Mouse (Mus musculus) neural tube, embryonic 11.5 days (tissue): ENCODE measurements around the gene C2cd6. TPM values are rescaled to one million over a fixed set of nuclear protein-coding genes. Genes with fewer than 3 reads are reported as not detected.

ENCODE experiments used
- ATAC-seq: fragments of 200-750 bp; cut with Nextera tagmentation; 2 replicates; pipeline ENCODE4 v1.8.0; 2017; ENCODE audit warnings: moderate number of reproducible peaks, mild to moderate bottlenecking, moderate TSS enrichment, moderate library complexity; ENCODE audit not compliant: insufficient read depth, low FRiP score, low TSS enrichment
- DNase-seq: peaks from one replicate; pipeline ENCODE4 v3.0.0-alpha.2; 2015; ENCODE audit warnings: low spot score
- H3K27ac ChIP-seq: fragments of 300-500 bp; sonication (generic); 2 replicates; pipeline ENCODE4 v1.5.1; 2014; ENCODE audit warnings: low read depth, mild to moderate bottlenecking, low read length
- H3K27me3 ChIP-seq: fragments of 300-500 bp; sonication (generic); 2 replicates; pipeline ENCODE4 v1.6.1; 2014; ENCODE audit warnings: mild to moderate bottlenecking, low read length, mixed read lengths; ENCODE audit not compliant: control insufficient read depth, insufficient read depth
- H3K36me3 ChIP-seq: fragments of 300-500 bp; sonication (generic); 2 replicates; pipeline ENCODE4 v1.6.1; 2014; ENCODE audit warnings: mild to moderate bottlenecking, low read length, moderate library complexity, mixed read lengths; ENCODE audit not compliant: control insufficient read depth, insufficient read depth
- H3K4me1 ChIP-seq: fragments of 300-500 bp; sonication (generic); 2 replicates; pipeline ENCODE4 v1.6.1; 2014; ENCODE audit warnings: low read length, mixed read lengths; ENCODE audit not compliant: control insufficient read depth, insufficient read depth
- H3K4me2 ChIP-seq: fragments of 300-500 bp; sonication (generic); 2 replicates; pipeline ENCODE4 v1.6.1; 2014; ENCODE audit warnings: low read depth, mild to moderate bottlenecking, moderate library complexity
- H3K4me3 ChIP-seq: fragments of 300-500 bp; sonication (generic); 2 replicates; pipeline ENCODE4 v1.5.1; 2014; ENCODE audit warnings: low read depth, low read length
- H3K9ac ChIP-seq: fragments of 300-500 bp; sonication (generic); 2 replicates; pipeline ENCODE4 v1.6.1; 2014; ENCODE audit warnings: mild to moderate bottlenecking, low read length
- H3K9me3 ChIP-seq: fragments of 300-500 bp; sonication (generic); 2 replicates; pipeline ENCODE4 v1.6.1; 2016; ENCODE audit warnings: low read length; ENCODE audit not compliant: control insufficient read depth
- WGBS: fragments of 180-500 bp; shearing (Covaris S2); extraction: QIAGEN DNeasy Blood & Tissue Kit; methylation state at CpG from one replicate; pipeline ENCODE4 v1.1.7; 2014; 5-methylcytosine and 5-hydroxymethylcytosine counted together
- polyA plus RNA-seq: library from polyadenylated mRNA; unstranded; fragments of >200 nt; fragmentation: Nextera tagmentation; extraction: Ambion mirVana; gene quantifications from 2 replicates; pipeline ENCODE4 v1.2.1, GENCODE M21; 2014

C2cd6 gene
- not detected in 2 replicates for polyA plus RNA-seq

DNA sequence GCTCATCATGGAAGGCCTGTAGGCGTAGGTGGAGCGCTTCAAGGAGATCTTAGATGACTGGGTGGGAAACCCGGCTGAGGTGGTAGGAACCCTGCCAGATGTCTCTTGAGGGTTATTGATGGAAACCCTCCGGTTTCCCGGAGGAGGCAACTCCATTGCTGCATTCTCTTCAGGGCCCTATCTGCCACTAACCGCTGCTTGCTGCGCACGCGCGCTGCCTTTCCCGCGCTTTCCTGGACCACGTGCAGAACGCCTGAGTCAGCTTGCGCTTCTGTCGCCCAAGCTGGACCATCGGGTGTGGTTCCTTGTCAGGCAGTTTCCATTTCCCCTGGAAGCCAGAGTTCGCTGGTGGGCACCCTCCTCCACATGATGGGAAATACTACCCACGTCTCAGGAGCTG lies at the start of gene C2cd6:
TSS of gene C2cd6 (minus strand) at position 196 of the 400 bp plus-strand sequence.
- no peaks in the 10 kb centered on the region for H3K9me3 ChIP-seq
- 91% methylated on average over 19 of the region's 19 CpGs for WGBS
- H3K27me3 ChIP-seq: no peaks in the 10 kb centered on the region
- H3K4me1 ChIP-seq: no peaks in the 10 kb centered on the region
- peaks cover 3% of the 10 kb centered on the region; the same call in 1 of the 2 replicates for H3K36me3 ChIP-seq
- no peak within 1 kb of the TSS for H3K4me3 ChIP-seq
- no peak within 1 kb of the TSS for H3K4me2 ChIP-seq
- no peak within 1 kb of the TSS for H3K27ac ChIP-seq
- ATAC-seq (no peak), DNase-seq (no peak)
- H3K9ac ChIP-seq: no peak within 1 kb of the TSS

DNA sequence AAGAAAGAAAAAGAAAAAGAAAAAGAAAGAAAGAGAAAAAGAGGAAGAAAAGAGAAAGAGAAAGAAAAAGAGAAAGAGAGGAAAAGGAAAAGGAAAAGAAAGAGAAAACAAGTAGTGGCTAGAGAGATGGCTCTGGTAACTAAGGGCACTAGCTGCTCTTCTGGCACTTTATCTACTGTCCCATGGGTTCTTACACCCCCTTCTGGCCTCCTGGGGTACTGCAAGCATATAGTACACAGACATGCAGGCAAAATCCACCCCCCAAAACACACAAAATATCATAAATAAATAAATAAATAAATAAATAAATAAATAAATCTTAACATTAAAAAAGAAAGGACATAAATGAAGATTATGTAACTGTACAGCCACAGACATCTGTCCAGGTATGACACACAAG lies 48.1 kb upstream of the C2cd6 start:
- no peak for ATAC-seq
- H3K27me3 ChIP-seq: no peaks in the 10 kb centered on the region
- no peaks in the 10 kb centered on the region for H3K4me1 ChIP-seq
- H3K36me3 ChIP-seq: no peaks in the 10 kb centered on the region
- peak; percentile 67 for DNase-seq
- no peak overlapping the region for H3K9ac ChIP-seq
- no peak overlapping the region for H3K4me2 ChIP-seq
- H3K27ac ChIP-seq: no peak overlapping the region
- no peak overlapping the region for H3K4me3 ChIP-seq
- no peaks in the 10 kb centered on the region for H3K9me3 ChIP-seq

DNA sequence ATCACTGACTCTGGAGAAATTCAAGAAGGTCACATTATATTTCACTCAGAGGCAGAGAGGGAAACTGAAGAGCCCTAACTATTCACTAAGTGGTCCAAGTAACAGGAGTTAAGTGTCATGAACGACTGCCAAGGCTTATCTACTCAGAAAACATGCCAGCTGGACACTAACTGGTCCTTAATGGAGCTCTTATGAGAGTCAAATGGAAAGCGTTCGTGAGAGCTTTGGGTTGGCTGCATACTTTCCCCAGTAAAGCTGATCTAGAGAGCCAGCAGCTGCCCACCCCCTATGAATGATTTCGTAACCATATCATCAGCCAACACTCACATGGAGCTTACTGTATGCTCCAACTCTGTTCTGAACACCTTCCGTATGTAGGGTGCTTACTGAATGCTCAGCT lies 39.7 kb upstream of the C2cd6 start:
- no peak overlapping the region for H3K27ac ChIP-seq
- no peak for ATAC-seq
- no peaks in the 10 kb centered on the region for H3K9me3 ChIP-seq

DNA sequence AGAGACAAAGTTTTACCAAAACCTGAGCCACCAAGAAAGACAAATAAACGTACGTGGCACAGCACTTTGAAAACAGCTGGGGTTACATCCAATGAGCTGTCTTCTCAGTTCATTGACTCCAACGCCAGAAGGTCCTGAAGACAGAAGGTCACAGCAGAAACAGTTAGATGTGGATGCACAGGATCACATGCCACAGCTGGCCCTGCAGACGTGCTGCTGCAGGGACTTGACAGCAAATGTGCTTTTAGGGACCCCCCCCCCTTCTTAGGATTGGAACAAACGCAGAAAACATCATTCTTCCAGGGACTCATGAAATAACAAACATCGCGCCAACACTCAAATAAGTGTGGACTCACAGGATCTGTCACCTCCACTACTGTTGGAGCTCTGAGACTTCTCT lies 34.2 kb upstream of the C2cd6 start:
- Histone ChIP-seq H3K9ac (no peak overlapping the region), H3K4me3 (no peak overlapping the region), H3K4me1 (no peaks in the 10 kb centered on the region), H3K9me3 (no peaks in the 10 kb centered on the region), H3K27ac (no peak overlapping the region), H3K27me3 (no peaks in the 10 kb centered on the region), H3K36me3 (no peaks in the 10 kb centered on the region), H3K4me2 (no peak overlapping the region)
- DNase-seq: no peak
- WGBS: 68% methylated on average over 7 of the region's 7 CpGs
- ATAC-seq: no peak

More for the DNA sequence above, 39.7 kb upstream of the C2cd6 start:
- DNase-seq: no peak
- no peaks in the 10 kb centered on the region for H3K27me3 ChIP-seq
- H3K36me3 ChIP-seq: no peaks in the 10 kb centered on the region
- WGBS: 81% methylated on average over 5 of the region's 5 CpGs
- no peak overlapping the region for H3K9ac ChIP-seq
- H3K4me2 ChIP-seq: no peak overlapping the region
- no peak overlapping the region for H3K4me3 ChIP-seq
- no peaks in the 10 kb centered on the region for H3K4me1 ChIP-seq

DNA sequence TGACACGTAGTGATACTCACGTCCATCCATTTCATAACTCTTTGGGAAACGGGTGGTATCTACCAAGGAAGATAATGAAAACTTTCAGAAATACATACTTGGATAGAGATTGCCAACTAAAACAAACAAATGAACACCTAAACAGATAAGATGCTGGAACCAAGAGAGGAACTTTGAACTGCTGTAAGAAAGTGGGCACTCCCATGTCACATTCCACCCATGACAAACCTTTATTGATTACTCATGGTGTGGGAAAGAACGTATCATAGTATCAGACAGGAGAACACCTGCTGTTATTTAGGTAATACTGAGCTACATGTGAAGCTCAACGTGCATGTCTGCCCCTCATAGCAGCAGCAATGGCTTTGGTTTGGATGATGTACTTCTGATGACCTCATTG lies 30.9 kb upstream of the C2cd6 start:
- Histone ChIP-seq H3K4me3 (no peak overlapping the region), H3K27me3 (no peaks in the 10 kb centered on the region), H3K36me3 (no peaks in the 10 kb centered on the region), H3K27ac (no peak overlapping the region), H3K4me2 (no peak overlapping the region), H3K4me1 (0 out of 2 replicates have a peak, but pooled peaks cover under 1% of the 10 kb centered on the region), H3K9me3 (no peaks in the 10 kb centered on the region), H3K9ac (no peak overlapping the region)
- ATAC-seq: no peak
- DNase-seq: no peak
- WGBS: 82% methylated on average over 5 of the region's 5 CpGs

DNA sequence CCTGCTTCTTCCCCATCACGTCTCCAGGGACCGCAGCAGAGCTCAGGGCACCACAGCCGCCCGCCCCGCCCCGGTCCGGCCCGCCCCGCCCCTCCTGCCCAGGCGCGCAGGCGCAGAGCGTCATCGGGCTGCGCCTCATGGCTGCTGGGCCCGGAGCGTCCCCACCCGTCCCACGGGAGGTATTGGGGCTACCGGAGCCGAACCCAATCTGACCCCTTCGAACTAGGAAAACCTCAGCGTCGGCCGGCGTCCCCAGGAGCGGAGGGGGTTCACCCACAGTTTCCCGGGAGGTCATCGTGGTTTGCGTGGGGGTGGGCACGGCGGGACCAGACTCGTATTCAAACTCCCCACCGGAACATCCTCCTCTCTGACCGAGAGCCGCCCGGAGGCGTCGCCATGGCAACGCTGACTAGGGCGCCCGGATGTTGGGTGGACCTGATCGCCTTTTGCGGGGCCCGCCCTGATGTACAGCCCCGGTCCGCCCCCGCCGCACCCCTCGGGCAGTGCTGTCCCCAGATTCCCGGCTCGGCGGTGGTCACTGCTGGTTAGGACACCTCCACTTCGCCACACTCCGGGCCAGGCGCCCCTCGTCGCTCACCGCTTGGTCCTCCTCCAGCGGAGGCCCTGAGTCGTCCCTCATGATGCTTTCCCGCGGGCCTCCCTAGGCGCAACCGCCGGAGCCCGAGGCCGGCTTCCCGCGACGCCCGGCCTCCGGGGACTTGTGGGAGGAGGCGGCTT lies 25.2 kb upstream of the C2cd6 start, which contains the start of gene Tmem237:
TSS of gene Tmem237 (minus strand) at position 689 of the 738 bp plus-strand sequence.
- H3K27ac ChIP-seq: peak within 1 kb of the TSS; percentile 83
- H3K36me3 ChIP-seq: no peaks in the 10 kb centered on the region
- H3K4me3 ChIP-seq: peak within 1 kb of the TSS; percentile 67
- 0% methylated on average over 70 of the region's 74 CpGs for WGBS
- H3K27me3 ChIP-seq: no peaks in the 10 kb centered on the region
- H3K9me3 ChIP-seq: no peaks in the 10 kb centered on the region
- H3K9ac ChIP-seq: peak within 1 kb of the TSS; percentile 84
- DNase-seq (peak; percentile 96), ATAC-seq (peak; percentile 99)
- 0 out of 2 replicates have a peak, but pooled peaks cover 2% of the 10 kb centered on the region for H3K4me1 ChIP-seq
- H3K4me2 ChIP-seq: peak within 1 kb of the TSS; percentile 73

DNA sequence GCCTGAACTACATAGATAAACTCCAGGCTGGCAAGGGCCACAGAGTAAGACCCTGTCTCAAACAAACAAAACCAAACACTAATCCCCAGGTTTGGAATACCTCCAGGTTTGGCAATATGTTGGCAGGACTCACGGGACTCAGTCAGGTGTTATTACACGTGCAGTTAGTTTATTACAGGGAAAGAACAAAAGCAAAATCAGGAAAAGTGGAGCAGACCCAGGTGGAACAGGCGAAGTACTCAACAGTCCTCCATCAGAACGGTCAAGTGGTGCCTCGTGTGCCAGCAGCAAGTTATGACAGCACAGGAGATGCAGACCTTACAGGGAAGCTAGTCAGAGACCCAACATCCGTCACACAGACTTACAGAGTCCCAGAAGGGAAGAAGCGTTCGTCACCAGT lies 15.8 kb upstream of the C2cd6 start:
- H3K36me3 ChIP-seq: peaks cover 5% of the 10 kb centered on the region; the same call in 1 of the 2 replicates
- no peak overlapping the region for H3K27ac ChIP-seq
- WGBS: 88% methylated on average over 8 of the region's 8 CpGs
- DNase-seq (no peak), ATAC-seq (no peak)
- no peak overlapping the region for H3K9ac ChIP-seq
- no peaks in the 10 kb centered on the region for H3K9me3 ChIP-seq
- H3K4me3 ChIP-seq: no peak overlapping the region
- H3K4me2 ChIP-seq: no peak overlapping the region
- no peaks in the 10 kb centered on the region for H3K27me3 ChIP-seq
- no peaks in the 10 kb centered on the region for H3K4me1 ChIP-seq

DNA sequence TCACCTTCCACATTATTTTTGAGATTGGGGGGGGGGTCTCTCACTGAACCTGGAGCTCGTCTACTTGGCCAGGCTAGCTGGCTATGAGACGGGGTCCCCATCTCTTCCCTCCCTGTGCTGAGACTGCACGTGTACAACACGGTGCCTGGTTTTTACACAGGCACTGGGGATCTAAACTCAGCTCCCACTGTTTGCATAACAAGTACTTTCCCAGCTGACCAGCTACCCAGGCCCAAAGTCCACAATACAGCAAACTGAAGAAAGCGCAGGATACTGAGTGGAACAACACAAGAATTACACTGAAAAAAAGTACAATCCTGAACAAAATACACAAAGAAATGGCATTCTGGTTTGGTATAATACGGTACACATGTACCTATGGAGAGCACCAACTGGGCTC lies 7.4 kb upstream of the C2cd6 start:
- Histone ChIP-seq H3K9ac (no peak overlapping the region), H3K27me3 (no peaks in the 10 kb centered on the region), H3K27ac (no peak overlapping the region), H3K4me3 (no peak overlapping the region), H3K4me1 (no peaks in the 10 kb centered on the region), H3K4me2 (no peak overlapping the region), H3K36me3 (peaks cover 5% of the 10 kb centered on the region; the same call in 1 of the 2 replicates), H3K9me3 (no peaks in the 10 kb centered on the region)
- no peak for DNase-seq
- no peak for ATAC-seq
- 97% methylated on average over 6 of the region's 6 CpGs for WGBS

DNA sequence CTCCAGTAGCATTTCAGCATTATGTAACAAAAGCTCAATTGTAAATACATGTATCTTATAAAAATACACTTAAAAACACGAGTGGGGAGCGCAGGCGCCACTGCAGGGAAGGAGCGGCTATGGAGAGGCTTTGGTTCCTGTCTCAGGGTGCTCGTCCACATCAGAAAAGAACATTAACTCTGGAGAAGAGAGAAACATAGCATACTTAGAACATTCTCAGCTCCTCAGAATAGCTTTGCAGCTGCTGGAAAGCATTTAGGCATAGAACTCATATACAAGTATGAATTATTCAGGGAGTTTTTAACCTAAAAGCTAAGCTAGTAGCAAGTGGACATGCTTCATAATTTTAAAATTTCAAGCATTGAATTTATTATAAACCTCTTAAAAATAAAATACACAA lies 6.3 kb upstream of the C2cd6 start:
- Histone ChIP-seq H3K27ac (no peak overlapping the region), H3K4me2 (no peak overlapping the region), H3K9ac (no peak overlapping the region), H3K4me3 (no peak overlapping the region), H3K9me3 (no peaks in the 10 kb centered on the region), H3K36me3 (peaks cover 5% of the 10 kb centered on the region; the same call in 1 of the 2 replicates), H3K27me3 (no peaks in the 10 kb centered on the region), H3K4me1 (no peaks in the 10 kb centered on the region)
- WGBS: 92% methylated on average over 5 of the region's 5 CpGs
- DNase-seq (no peak), ATAC-seq (no peak)
